Mouse (Mus musculus) adrenal gland, adult (tissue): ENCODE measurements around the gene Ccdc152.
"Not testable (repeated sequence)": the region's sequence is repeated elsewhere in the genome, so short reads cannot be mapped to it uniquely, and the experiment has no call there.

Experiments
- DNase-seq, 2 experiments: peaks; one replicate each; pipeline ENCODE4 v3.0.0; 2022 to 2023; ENCODE audit warnings: low spot score in 1 of 2; ENCODE audit not compliant: inconsistent age in 2 of 2

Gene Ccdc152

DNA sequence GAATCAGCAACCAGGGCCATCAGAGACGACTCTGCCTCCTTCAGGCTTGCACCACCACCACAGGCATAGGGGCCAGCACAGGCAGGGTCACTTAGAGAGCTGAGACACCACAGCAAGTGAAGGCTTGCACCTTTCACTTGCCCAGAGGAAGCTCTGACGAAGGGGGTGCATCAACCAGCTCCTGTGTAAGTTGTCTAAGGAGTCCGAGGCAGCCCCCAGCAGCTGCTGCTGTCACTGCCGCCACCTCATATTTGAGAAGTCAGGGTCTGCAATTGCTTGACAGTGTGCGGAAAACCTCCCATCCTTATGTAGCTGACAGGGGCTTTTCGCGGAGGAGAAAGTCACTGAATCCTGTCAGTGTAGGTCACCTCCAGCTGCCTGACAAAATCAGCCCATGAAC, 24.1 kb downstream of the Ccdc152 start:
- DNase-seq = no peak

DNA sequence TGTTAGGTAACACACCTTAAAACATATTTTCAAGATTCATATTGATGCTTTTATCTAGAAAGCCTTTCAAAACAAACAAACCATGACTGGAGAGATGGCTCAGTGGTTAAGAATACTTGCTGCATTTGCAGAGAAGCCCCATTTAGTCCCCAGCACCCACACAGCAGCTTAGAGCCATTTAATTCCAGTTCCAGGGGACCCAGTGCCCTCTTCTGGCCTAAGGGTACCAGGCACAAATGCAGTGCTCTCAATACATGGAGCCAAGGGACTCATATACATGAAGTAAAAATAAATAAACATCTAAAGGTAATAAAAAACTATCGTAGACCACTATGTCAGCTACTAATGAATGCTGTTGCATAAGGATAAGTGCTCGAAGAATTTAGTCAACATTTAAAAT, 25.9 kb downstream of the Ccdc152 start:
- peak in 1 of 2 experiments; percentile 51 for DNase-seq

DNA sequence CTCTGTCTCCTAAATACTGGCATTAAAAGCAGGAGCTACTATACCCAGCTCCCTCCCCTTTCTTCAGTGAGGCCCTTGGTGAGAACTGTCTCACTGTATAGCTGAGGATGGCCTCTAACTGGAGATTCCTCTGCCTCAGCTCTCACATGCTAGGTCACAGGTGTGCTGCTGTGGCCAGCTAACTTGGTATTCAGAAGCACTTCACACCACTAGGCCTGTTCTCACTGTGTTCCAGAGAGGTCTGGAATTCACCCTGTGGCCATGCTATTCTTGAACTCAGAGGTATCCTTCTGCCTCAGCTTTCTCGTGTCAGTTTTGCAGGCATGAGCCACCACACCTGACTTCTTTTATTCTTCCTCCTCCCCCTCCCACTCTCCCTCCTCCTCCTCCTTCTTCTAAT, 30.1 kb downstream of the Ccdc152 start:
- DNase-seq = no peak

DNA sequence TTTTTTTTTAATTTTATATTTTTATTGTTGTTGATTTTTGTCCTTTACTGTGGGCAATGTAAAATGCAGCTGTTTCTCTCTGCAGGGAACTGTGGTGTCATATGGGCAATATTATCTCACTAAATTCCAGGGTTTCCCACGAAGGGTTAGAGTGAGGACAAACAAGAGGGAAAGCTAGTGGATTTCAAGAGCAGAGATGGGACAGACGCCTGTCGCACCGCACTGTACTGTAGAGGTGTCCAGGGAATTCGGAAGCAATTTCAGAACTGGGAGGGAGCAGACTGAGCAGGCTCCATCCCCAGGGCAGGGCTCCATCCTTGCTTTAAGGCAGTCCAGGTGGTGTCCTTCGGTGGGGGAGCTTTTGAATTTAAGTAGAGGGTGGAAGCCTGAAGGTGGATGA, 32.1 kb downstream of the Ccdc152 start:
- DNase-seq = peak; percentile 27 to 72

DNA sequence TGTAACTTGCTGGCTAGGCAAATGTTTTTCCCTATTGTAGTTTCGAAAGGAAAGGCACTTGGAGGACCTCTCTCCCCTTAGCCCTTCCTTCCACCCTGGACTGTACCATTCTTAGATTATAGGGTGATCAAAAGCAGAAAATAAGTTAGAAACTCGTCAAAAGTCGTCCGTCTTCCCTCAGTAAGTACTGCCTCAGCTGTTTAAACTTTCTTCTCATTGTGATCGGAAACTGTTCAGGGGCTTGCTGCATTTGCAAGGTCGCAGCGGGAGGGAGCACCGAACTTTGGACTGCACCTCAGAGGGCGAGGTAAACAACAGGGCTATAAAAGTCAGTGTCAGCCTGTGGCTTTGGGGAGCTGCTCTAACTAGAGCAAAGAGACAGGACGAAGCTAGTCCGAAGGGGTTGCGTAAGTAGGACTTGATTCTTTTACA, 32.7 kb downstream of the Ccdc152 start:
- DNase-seq = peak; percentile 83 to 96

DNA sequence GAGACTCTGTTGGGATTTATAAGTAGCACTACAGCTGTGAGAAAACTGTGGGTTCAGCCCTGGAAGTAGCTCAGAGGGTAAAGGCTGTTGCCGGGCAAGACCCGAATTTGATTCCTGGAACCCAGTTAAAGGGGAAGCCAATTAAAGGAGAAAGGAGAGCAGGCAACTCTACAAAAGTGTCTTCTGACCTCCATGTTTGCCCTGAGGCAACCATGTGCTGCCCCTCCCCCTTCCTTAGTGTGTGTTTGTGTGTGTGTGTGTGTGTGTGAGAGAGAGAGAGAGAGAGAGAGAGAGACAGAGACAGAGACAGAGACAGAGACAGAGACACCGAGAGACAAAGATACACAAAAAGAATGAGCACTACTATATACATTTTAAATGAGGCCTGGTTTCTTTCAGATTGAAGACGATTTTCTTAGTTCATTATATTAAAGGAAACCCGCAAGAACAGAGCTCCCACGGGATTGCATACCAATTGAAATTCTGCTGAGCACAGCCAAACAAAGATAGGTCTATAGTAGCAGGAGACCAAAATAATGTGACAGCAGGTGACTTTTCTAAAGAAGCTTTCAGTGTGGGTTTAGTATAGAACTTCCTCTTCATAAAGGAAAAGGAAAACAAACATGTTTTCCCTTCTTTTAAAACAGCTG, 33.2 kb downstream of the Ccdc152 start:
- DNase-seq = peak; percentile 20 to 60

DNA sequence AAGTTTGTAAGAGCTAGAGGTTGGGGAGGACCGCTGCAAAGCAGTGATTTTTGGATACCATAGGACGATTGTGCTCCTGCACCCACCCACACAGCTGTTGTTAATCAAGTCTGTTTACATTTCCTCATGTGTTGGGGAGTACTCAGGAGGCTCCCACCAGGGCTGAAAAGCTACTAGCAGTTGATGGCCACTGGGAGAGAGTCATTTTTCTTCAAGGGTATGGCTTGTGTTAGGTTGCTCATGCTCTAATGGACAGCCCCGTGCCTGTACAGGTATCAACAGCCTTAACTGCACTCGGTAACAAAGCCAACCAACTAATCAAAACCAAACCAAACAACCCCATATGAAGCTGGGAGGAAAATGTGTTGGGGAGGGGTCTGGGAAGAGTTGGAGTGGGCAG, 33.8 kb downstream of the Ccdc152 start:
- no peak for DNase-seq

DNA sequence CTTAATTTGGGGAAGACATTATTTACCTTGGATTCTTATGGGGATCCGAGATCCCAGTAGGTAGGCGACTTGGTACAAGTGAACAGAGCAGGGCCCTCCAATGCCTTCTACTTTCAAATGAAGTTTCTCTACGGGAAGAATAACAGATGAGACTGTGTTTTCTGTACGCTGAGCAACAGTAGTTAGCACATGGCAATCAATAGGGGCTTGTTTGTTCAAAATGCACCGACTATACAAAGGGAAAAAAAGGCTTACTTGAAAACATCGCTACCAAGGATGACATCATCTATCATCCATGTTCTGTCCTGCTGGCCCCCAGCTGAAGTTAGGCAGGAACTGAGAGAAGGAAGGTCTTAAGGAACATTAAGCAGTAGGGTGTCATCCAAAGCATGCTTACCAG, 35.1 kb downstream of the Ccdc152 start, which contains the start of gene Selenop:
Selenop (plus strand) TSS at position 301 of the 400 bp plus-strand sequence.
- DNase-seq = no peak

DNA sequence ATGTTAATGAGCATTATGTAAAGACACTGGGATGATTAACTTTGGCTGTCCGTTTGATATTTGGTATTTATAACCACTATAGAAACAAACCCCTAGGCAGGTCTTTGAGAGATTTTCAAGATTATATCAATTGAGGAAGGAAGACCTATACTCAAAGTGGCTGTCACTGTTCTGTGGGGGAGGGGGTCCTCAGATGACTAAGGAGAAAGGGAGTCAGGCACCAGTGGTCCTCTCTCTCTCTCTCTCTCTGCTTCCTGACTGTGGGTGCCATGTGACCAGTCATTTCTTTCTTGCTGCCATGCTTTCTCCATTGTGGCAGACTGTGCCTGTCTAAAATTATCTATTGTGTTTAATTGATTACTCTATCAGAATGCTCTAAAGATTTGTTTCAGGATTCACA, 38.5 kb downstream of the Ccdc152 start:
- no peak for DNase-seq

DNA sequence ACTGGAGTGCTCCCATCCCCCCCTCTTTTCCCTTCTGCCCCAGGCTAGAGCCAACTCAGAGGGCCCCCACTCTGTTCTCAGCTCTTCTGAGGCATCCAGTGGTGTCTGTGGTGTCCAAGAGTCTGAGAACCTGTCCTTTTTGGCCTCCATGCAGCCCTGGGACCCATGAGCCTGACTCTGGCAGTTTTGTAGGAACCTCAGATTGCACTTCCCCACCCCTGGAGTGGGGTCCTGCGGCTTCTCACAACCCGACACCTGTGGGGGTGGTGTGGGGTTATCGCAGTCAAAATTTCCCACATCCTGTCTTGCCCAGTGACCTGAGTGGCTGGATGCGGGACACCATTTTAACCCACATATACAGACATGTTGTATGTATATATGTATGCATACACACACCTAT, 39.0 kb downstream of the Ccdc152 start:
- no peak for DNase-seq

DNA sequence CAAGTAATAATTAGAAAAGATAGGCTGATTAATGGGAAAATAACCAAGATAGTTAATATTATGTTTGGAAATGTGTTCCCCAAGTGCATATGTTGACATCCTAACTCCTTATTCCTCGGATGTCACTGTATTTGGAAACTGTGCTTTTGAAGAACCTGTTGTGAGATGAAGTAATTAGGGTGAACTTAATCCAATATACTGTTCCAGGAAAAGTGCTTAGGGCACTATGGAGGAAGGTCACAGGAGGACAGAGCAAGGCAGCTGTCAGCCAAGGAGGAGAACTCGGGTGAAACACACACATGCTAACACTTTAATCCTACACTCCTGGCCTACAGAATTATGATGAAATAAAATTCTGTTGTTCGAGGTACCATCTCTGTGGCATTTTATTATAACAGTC, 40.4 kb downstream of the Ccdc152 start:
- DNase-seq = no peak

DNA sequence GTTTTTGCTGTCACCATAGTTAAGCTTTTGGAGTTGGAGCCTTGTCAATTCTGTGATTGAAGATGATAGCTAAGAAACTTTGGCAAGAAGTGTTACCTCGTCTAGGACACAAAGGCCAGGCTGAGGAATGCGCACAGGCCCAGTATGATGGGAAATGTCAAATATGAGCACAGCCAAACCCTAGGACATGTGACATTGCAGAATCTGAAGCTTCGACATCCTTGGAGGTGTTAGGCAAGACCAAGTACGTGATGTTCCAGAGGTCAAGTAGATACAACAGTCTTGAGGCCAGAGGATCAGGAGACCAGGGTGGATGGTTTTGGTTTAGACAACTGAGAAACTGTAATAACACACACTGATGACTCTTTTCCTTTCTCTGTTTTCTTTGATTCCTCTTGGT, 43.0 kb downstream of the Ccdc152 start:
- DNase-seq = peak in 1 of 2 experiments; percentile 45

DNA sequence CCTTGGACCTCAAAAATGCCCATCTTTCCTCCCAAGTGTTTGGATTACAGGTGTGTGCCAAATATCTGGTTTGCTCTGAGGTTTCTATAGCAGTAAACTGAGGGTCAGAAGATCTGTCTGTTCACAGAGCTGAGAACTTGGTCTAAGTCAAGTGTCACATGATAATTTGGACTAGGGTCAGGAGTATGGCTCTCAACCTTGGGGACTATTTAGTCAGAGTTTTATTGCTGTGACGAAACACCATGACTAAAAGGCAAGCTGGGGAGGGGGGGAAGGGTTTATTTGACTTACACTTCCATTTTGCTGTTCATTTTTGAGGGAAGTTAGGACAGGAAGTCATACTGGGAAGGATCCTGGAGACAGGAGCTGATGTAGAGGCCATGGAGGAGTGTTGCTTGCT, 44.3 kb downstream of the Ccdc152 start:
- DNase-seq = peak in 1 of 2 experiments; percentile 65

DNA sequence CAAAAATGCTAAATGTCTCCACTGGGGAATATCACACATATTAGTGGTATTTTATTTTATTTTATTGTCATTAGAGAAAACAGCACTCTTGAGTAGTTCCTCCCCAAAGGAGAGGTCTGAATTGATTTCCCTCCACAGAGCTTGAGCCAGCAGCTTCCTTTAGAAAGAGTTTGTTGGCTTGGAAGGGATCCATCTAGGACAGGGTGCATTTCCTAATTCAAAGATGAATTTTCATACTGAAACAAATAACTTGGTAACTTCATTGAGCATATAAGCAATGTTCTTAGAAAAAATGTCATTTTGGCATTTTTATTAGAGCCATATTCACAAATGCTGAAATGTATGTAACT, 51.6 kb downstream of the Ccdc152 start:
- peak in 1 of 2 experiments; percentile 48 for DNase-seq

DNA sequence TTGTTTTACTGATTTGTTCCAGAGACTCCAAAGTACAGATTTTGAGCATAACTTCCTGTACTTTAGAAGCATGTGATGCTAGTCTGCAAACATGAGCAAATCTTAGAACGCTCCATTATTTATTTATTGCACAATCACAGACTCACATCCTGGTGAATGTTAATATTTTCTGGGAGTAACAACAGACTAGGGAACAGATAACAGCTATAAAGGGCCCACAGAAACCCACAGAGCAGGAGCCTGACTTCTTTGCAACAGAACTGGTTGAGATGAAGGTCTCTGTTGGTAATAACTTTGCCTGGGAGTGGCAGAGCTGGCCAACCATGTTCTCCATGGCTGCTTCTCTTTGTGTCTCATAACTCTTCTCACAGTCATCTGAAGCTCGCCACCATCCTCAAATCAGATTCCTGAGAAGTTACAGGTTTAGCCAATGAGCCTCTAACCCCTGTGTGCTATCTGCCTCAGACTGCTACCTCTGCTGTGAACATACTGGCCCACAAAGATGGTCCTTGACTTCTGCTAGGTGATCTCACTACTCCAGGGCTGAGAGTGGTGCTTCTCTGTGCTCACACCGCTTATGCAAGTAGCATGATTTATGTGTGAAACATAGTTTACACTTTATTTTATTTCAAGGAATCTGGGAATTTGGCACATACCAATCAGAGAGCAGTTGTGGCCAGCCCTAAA, 52.2 kb downstream of the Ccdc152 start:
- DNase-seq = peak in 1 of 2 experiments; percentile 46

DNA sequence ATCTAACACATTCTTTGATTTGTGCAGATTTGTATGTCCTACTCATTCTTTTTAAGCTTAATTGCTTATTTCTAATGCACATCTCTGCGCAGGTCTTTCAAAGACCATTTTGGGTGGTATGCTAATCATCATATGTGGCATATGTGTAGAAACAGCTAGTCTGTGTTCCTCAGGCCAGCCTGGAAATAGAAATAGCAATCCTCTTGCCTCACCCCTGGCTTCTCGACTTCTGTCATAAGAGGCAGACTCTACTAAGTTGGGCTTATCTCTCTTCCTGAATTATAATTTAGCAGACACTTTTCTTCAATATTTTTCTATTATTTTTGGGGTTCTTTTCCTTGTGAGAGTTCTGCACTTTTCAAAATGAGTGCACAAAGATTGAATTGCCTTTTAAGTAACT, 52.7 kb downstream of the Ccdc152 start:
- no peak for DNase-seq

DNA sequence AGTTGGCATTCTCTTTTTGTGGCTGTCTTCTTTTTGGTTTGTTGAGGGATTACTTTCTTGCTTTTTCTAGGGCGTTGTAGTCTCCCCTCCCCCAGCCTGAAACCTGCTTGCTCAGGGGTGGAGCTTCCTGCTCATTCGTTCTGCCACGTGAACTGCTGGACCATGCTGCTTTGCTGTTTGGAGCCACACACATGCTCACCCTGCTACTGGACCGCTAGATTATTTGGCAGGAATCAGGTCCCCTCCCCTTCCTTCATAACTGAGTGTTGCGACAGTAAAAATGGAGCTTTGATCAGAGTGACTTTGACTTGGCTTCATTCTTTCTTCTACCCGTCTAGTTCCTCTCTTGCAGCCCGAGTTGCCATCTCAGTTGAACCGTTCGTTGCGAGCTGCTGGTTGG, 58.3 kb downstream of the Ccdc152 start:
- DNase-seq = not testable (repeated sequence)

DNA sequence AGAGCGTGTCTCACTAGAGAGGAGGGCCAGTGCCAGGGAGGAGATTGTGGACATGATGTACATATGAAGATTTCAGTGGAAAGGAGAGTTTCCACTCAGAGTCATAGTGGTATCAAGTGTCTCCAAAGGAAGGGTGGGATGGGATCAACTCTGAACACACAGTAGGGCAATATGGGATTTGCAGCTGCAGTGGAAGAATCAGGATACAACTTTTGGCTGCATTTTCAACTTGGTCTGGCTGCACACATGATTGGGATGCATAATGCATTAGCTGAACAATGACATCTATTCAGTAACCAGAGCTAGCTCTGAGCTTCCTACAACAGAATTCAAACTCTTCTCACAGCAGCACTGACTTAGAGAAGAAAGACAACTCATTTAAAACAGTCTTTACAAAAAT, 65.4 kb downstream of the Ccdc152 start:
- no peak for DNase-seq

DNA sequence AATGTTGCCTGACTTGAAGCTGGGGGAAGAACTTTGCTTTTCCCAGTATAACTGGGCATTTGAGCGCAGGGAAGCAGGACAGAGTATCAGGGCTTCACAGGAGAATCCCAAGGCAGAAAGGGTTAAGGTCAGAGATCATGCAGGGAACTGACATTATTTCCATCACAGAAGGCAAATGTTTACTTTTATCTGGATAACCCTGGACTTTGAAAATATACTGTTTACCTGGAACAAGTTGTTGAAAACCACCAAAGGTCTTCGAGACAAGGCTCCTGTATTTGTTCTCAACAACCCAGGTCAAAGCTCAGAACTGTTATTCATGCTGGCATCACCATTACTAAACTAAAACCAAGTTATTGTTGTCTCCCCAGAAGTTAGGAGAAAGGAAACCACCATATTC, 67.0 kb downstream of the Ccdc152 start:
- no peak for DNase-seq

DNA sequence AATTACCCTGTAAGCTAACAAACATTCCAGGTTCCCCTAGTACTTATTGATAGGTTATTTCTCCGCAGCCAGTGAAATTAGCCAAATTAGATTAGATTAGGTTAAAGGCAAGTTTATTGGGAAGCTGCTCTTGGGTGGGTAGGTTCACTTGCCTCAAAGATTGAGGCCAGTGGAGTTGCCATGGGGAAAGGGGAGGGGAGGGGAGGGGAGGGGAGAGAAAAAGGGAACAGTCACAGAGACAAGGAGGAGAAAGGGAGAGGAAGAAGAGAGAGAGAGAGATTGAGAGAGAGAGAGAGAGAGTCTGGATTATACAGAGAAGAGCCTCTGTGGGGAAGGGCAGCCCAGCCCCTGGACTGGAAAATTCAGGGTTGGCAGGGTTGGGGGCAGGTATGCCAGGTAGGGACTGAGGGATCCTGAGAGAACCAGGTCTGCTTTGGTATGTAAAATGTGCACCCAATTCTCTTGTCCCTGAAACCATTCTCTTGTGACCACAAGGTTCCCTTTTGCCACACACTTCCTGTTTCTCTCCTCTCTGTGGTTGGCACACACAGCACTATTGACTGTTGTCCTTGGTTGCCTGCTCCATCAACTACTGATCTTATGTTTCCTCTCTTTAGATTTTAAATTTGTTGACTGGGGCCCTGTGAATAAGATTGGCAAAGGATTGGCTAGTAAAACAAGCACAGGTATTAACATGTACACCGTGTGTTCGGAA, 69.3 kb downstream of the Ccdc152 start:
- no peak for DNase-seq

DNA sequence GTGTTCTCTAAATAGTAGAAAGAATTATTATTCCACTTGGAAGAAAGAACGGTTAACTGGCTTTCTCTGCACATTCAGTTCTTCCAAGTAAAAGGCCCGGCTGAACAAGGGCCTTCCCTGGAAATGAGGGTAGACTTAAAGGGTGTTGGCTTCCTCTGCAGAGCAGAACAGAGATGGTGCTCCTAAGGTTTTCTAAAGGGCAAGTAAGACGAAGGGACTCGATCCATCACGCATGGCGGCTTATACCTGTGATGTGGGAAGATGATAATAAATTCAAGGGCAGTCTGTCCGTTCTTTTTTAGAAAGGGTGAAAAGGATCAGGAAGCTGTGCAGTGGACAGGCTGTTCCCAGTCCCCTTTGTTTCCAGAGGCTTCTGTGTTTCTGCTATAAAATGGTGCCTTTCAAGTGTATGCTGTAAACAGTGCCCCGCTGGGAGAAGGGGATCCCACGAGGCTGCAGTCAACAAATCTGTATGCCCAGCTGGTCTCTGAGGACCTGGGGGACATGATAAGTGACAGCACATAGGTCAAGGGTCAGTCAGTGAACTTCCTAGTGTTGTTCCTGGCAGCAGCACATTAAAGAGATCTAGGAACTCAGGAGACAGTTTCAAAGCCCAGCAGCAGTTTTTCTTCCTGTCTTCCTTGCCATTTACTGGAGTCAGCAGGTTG, 71.0 kb downstream of the Ccdc152 start:
- DNase-seq = peak; percentile 42 to 72

DNA sequence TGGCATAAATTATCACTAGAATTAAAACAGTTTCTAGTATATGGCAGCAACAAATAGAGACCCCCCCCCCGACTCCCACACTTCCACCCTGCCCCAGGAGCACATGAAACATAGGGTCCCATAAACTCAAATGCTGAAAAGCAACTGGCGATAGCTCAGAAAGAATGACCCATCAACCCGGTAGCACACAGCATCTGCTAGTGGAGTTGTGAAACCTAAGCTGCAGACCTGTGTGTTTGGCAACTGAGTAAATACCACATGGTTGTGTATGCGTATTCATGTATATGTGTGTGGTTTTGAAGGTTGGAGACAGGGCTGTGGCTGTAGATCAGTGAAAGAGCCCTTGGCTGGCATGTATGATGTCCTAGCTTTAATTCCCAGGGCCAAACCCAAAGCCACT, 72.3 kb downstream of the Ccdc152 start:
- no peak for DNase-seq
